Mouse (Mus musculus) olfactory bulb, adult 2 months (tissue): ENCODE data around the gene Tcp1. TPM values are rescaled to one million over a fixed set of nuclear protein-coding genes. Genes with fewer than 3 reads are reported as not detected.
"Not testable (repeated sequence)": the region's sequence is repeated elsewhere in the genome, so short reads cannot be mapped to it uniquely, and the experiment has no call there.

Experiments
- H3K27ac ChIP-seq: fragments of 200-500 bp; 2 replicates; pipeline ENCODE4 v1.5.1; 2012; ENCODE audit warnings: low read depth, low read length; ENCODE audit not compliant: insufficient read depth
- H3K4me1 ChIP-seq: fragments of 200-500 bp; 2 replicates; pipeline ENCODE4 v1.6.1; 2012; ENCODE audit warnings: low read length; ENCODE audit not compliant: control insufficient read depth, insufficient read depth
- H3K4me3 ChIP-seq: fragments of 200-500 bp; 2 replicates; pipeline ENCODE4 v1.5.1; 2012; ENCODE audit warnings: mild to moderate bottlenecking, low read depth, low read length, moderate library complexity; ENCODE audit not compliant: insufficient read depth
- CTCF ChIP-seq: fragments of 200-500 bp; IDR thresholded peaks from 2 replicates; pipeline ENCODE4 v1.5.1; 2012; ENCODE audit warnings: low read depth, mild to moderate bottlenecking, low read length, moderate library complexity; ENCODE audit not compliant: insufficient read depth
- POLR2A ChIP-seq: fragments of 200-500 bp; IDR thresholded peaks from 2 replicates; pipeline ENCODE4 v1.6.1; 2012; ENCODE audit warnings: mild to moderate bottlenecking, low read depth, low read length, moderate library complexity; ENCODE audit not compliant: insufficient read depth
- WGBS: fragments of 180-500 bp; shearing (Covaris S2); methylation state at CpG from one replicate; pipeline ENCODE4 v1.1.7; 2018; 5-methylcytosine and 5-hydroxymethylcytosine counted together
- polyA plus RNA-seq: library from polyadenylated mRNA; stranded (reverse); fragments of >200 nt; gene quantifications from 2 replicates; pipeline ENCODE4 v1.2.4, GENCODE M21; 2012; ENCODE audit warnings: low replicate concordance; ENCODE audit not compliant: missing spikeins, insufficient read depth, insufficient read length

The Tcp1 gene
- polyA plus RNA-seq, 1 experiment: not detected

GRCm38 (mm10) chr17:12935719-12936118 lies 20.2 kb downstream of the Tcp1 start:
- TF ChIP-seq POLR2A: no peak
- TF ChIP-seq CTCF: no peak
- Histone ChIP-seq H3K4me3 (no peak overlapping the region), H3K4me1 (peaks cover 6% of the 10 kb centered on the region), H3K27ac (no peak overlapping the region)
- 31% methylated on average over 4 of the region's 4 CpGs for WGBS

GRCm38 (mm10) chr17:12937412-12937970 lies 22.0 kb downstream of the Tcp1 start:
- no peak for TF ChIP-seq POLR2A
- TF ChIP-seq CTCF: no peak
- no peak overlapping the region for H3K4me3 ChIP-seq
- peaks cover 6% of the 10 kb centered on the region for H3K4me1 ChIP-seq
- H3K27ac ChIP-seq: no peak overlapping the region
- WGBS: 87% methylated on average over 2 of the region's 2 CpGs

- peaks cover 6% of the 10 kb centered on the region for H3K4me1 ChIP-seq
- H3K27ac ChIP-seq: no peak overlapping the region
- H3K4me3 ChIP-seq: no peak overlapping the region
- TF ChIP-seq POLR2A: no peak
- no peak for TF ChIP-seq CTCF
- 46% methylated on average over 2 of the region's 2 CpGs for WGBS
Measured at GRCm38 (mm10) chr17:12938077-12938476, 22.6 kb downstream of the Tcp1 start.

GRCm38 (mm10) chr17:12939377-12940148 lies 24.1 kb downstream of the Tcp1 start:
- H3K27ac ChIP-seq, H3K4me1 ChIP-seq: not testable (repeated sequence)
- WGBS: 29% methylated on average over 5 of the region's 12 CpGs
- H3K4me3 ChIP-seq: peak overlapping the region; percentile 22; the same call in 1 of the 2 replicates

- TF ChIP-seq POLR2A: no peak
- TF ChIP-seq CTCF: no peak
- H3K27ac ChIP-seq: no peak within 1 kb of the TSS
- H3K4me3 ChIP-seq: peak within 1 kb of the TSS; percentile 22
- WGBS: 5% methylated on average over 27 of the region's 27 CpGs
- peaks cover 6% of the 10 kb centered on the region for H3K4me1 ChIP-seq
Measured at GRCm38 (mm10) chr17:12940151-12940805, 24.8 kb downstream of the Tcp1 start, which contains the start of gene Acat3. Gene Acat3, minus strand, starts transcription at chr17:12940600.

GRCm38 (mm10) chr17:12941543-12942260 lies 26.2 kb downstream of the Tcp1 start:
- Histone ChIP-seq H3K27ac (no peak overlapping the region), H3K4me1 (peaks cover 4% of the 10 kb centered on the region), H3K4me3 (no peak overlapping the region)
- 66% methylated on average over 8 of the region's 8 CpGs for WGBS
- TF ChIP-seq CTCF: no peak
- TF ChIP-seq POLR2A: no peak

- H3K4me3 ChIP-seq: no peak overlapping the region
- peaks cover 4% of the 10 kb centered on the region for H3K4me1 ChIP-seq
- 93% methylated on average over 6 of the region's 6 CpGs for WGBS
- TF ChIP-seq CTCF: no peak
- no peak for TF ChIP-seq POLR2A
- no peak overlapping the region for H3K27ac ChIP-seq
Measured at GRCm38 (mm10) chr17:12942459-12943162, 27.1 kb downstream of the Tcp1 start.

- Histone ChIP-seq H3K27ac (no peak overlapping the region), H3K4me1 (no peaks in the 10 kb centered on the region), H3K4me3 (no peak overlapping the region)
- 94% methylated on average over 5 of the region's 5 CpGs for WGBS
- no peak for TF ChIP-seq CTCF
- TF ChIP-seq POLR2A: no peak
Measured at GRCm38 (mm10) chr17:12949669-12950068, 34.2 kb downstream of the Tcp1 start.

GRCm38 (mm10) chr17:12956664-12957063 lies 41.2 kb downstream of the Tcp1 start:
- no peak overlapping the region for H3K4me3 ChIP-seq
- no peak overlapping the region for H3K27ac ChIP-seq
- H3K4me1 ChIP-seq: peaks cover 3% of the 10 kb centered on the region; the same call in 1 of the 2 replicates
- no peak for TF ChIP-seq CTCF
- TF ChIP-seq POLR2A: no peak
- 84% methylated on average over 8 of the region's 8 CpGs for WGBS

GRCm38 (mm10) chr17:12959377-12959776 lies 43.9 kb downstream of the Tcp1 start:
- H3K27ac ChIP-seq, H3K4me1 ChIP-seq, H3K4me3 ChIP-seq: not testable (repeated sequence)
- 3% methylated on average over 2 of the region's 2 CpGs for WGBS
